Mouse (Mus musculus): ENCODE results near the gene Car5a.

Car5a gene

DNA sequence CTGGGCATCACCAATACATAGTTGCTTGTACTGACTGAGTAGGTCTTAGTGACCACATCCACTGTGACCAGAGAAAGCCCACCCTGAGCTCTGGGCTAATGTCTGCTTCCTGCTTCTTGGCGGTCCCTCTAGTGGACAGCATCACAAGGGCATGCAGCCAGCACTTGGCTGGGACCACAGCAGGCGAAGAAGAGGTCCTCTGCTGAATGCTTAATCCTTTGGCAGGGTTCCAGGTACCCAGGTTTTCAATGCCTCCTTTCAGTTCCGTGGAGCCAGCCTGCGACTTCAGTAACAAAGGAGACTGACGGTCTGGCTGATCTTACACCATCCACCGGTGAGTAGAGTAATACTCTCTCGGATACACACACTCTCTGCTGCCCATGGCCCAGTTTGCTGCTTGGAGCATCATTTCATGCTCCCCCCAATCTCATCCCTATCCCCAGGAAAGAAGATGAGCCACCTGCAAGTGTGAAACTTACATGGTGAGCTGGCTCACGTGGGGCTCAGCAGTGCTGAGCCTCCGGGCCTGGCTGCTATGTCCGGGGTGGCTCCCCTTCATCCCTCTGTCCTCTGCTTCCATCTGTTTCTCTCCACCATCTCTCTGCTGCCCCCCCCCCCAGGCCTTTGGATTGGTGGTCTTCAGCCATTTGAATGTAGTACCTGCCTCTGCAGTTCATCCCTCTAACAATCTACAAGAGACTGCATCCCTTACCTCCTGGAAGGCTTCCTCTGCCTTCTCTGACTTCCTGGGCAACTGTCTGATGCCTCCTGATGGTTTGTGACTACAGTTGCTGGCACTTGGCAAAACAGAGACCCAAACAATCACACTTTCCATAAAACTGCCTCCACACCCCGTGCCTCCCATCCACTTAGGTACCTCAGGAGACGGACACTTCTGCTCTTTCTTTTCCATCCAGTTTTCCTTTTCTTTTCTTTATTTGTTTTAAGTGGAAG, 9.1 kb downstream of the Car5a start:
- in situ Hi-C loops (cut with MboI, MseI): no loop called here

DNA sequence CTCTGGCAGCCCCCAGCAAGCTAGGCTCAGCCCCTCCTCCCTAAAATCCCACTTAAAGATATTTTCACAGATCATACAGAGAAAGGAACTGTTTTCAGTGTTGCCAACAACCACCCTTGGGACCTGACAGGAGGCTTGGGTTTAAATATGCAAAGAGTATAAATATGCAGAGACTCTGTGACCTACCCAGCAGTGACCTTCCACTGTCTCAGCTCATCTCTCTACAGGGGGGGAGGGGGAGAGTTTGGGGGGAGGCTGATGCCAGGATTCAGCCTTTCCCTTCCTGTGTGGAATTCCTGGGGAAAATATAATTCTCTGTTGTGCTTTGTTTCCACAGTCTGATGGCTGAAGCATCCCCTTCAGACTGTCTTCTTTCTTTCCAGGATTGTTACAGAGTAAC, 9.8 kb downstream of the Car5a start:
- in situ Hi-C loops (cut with MboI, MseI): no loop called here

DNA sequence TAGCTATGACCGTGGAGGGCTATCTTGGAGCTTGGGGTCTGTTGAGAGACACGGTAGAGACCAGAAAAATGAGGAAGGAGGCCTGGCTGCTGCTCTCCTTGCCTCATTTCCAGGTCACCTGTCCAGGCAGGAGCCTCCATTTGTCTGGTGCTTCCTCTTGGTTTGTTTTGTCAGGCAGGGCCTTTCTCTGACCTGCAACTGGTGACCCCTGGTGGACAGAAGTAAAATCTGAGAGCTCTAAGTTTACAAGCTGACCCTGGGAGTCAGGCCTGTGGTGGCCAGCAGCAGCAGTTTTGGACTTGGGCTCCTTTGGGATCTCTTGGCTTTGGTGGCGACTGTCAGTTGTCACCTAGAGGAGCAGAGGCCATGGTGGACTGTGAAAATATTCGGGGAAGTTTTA, 10.2 kb downstream of the Car5a start:
- in situ Hi-C loops (cut with MboI, MseI): no loop called here

DNA sequence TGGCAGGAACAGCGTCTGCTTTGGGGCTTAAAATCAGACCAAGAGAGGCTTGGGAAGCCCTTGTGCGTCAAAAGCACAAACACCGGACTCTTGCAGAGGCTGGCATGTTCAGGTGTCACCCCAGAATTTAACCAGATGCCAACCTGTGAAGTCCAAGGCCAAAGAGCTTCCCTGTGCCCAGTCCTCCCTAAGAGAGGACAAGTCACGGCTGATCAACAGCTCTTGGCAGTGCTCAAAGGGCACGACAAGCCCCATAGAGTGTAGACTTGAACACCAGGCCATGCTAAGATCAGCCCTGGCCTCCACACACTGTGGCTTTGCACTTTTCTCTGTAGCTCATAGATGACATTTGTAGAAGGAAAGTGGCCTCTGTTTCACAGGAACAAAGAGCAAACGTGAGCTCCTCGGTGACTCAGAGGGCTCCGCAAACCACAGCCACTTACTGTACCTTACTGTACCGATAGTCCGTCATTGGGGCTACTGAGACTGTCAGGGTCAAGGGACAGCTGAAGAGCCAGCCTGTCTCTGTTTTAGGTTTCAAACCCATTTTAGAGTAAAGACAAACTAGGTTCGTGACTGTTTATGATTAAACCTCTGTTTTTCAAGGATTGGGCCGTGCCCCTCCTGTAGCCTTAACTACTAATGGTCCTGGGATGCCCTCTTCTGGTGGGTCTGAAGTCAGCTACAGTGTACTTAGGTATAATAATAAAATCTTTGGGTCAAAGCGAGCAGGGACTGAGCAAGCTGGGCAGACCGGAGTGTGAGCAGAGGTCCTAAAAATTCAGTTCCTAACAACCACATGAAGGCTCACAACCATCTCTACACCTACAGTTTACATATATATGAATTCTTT, 11.8 kb downstream of the Car5a start:
- in situ Hi-C loops (cut with MboI, MseI): no loop called here

DNA sequence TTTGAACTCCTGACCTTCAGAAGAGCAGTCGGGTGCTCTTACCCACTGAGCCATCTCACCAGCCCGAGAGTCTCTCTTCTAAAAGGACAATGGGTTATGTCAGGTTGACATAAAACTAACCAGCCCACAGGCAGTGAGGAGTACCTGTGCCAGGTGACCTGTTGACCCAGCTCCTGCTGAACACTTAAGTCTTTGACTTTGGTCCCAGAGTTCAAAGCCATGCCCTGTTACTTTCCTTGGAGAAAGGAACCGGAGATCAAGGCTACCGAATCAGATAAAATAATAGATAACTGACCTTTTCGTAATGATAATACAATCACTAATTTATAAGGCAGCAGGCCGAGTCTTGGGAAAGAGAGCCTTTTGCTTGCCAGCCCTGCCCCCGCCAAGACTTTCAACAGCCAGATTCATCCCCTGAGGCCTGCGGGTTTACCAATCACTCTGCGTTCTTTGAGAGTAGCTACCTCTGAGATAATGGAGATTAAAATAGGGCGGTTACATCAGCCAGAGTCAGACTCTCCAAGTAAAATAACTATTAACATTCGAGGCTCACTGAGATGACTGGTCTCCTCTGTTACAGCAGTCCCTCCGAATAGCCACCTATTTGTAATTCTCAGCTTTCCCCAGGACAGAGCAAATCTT, 12.6 kb downstream of the Car5a start:
- in situ Hi-C loops (cut with MboI, MseI): no loop called here

DNA sequence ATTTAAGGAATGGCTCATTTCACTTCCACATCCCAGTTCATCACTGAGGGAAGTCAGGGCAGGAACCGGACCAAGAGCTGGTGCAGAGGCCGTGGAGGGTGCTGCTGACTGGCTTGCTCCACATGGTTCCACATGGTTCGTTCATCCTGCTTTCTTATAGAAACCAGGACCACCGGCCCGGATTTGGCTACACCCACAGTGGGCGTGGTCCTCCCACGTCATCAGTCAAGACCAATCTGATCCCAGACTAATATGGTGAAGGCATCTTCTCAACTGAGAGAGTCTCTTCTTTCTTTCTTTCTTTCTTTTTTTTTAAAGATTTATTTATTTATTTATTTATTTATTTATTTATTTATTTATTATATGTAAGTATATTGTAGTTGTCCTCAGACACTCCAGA, 13.1 kb downstream of the Car5a start:
- in situ Hi-C loops (cut with MboI, MseI): no loop called here

DNA sequence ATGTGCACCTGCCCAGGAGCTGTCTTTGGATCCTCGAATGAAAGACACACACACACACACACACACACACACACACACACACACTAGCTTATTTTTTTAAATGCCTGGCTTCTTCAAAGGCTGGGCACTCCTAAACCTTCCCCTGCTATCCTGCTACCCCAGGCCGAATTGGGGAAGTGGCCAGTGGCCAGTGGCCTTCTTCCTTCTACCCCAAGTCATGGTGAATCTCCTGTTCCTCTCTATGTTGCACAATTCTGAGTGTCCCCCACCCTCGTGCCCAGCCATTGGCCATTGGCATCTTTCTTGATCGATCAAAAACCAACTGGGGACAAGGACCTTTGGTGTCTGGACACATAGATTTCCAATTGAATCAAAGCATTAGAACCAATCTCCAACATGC, 14.7 kb downstream of the Car5a start:
- in situ Hi-C loops (cut with MboI, MseI): no loop called here

DNA sequence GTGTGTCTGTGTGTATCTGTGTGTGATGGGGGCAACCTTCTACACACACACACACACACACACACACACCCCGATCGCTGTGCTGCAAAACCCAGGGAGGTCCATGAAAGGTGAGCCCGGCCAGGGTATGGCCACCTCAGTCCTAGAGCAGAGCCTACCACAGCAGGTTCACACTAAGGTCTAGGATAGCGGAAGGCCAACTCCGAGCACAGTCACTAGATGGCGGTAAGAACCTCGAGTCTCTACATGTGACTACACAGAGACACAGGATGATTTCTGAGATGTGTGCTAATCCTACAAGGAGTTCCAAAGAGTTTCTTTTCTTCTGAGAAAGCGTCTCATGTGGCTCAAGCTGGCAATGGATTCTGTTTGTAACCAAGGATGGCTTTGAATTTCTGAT, 17.4 kb downstream of the Car5a start:
- in situ Hi-C loops (cut with MboI, MseI): loop anchor here in 1 of 2 experiments (10.0 kb wide), 1 partner anchor 173 kb away; no protein-coding TSS in a partner anchor

DNA sequence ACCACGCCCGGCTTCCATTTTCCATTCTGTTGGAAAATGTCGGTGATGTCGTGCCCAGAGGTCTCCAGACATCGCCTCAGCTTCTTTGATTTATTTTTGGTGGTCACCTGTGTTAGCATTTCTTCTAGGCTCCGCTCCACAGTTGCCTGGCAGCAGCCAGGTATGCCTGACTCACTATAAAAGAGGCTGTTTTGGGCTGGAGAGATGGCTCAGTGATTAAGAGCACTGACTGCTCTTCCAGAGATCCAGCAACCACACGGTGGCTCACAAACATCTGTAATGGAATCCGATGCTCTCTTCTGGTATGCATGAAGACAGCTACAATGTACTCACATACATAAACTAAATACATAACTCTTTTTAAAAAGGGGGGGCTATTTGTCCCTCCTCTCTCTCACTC, 18.4 kb downstream of the Car5a start:
- in situ Hi-C loops (cut with MboI, MseI): loop anchor here in 1 of 2 experiments (10.0 kb wide), 1 partner anchor 171 kb away; no protein-coding TSS in a partner anchor

DNA sequence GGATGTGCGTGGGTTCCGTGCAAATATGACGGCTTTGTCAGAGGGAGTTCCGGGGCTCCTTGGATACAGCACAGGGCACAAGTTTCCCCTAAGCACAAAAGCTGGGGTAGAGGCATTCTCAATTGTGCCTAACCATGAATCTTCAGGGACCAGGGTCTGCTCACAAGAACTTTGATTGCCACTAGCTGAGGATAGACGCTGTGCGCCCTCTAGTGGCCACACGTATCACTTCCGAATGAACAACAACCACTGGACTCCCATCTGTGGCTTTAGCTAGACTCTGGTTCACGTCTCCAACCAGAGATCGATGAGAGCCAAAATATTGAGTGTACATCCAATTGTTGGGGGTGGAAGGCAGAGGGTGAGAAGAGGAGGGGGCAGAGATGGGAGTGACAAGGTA, 19.1 kb downstream of the Car5a start:
- in situ Hi-C loops (cut with MboI, MseI): loop anchor here in 1 of 2 experiments (10.0 kb wide), 1 partner anchor 171 kb away; no protein-coding TSS in a partner anchor

DNA sequence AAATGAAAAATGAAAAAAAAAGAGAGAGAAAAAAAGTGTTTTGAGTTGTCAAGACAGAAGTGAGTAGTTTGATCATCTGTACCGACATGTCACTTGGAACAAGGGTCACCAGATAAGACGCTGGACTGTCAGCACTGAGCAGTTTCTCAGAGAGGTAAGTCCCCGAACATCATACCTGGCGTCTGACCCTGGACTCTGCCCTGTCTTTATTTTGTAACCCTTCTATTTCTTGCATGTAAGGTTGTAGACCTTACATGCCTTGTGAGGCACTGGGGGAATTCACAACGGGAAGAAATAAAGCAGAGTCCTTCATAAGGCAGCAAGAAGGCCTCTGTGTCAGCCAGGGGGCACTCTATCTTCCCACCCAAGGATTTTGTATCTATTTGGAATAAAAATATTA, 20.0 kb downstream of the Car5a start:
- in situ Hi-C loops (cut with MboI, MseI): loop anchor here (10.0 to 25.0 kb wide), 2 partner anchors 170 to 337 kb away; partner anchors contain the start of genes Fbxo31 (in 1 of the 2) and Map1lc3b (in 1 of the 2)

DNA sequence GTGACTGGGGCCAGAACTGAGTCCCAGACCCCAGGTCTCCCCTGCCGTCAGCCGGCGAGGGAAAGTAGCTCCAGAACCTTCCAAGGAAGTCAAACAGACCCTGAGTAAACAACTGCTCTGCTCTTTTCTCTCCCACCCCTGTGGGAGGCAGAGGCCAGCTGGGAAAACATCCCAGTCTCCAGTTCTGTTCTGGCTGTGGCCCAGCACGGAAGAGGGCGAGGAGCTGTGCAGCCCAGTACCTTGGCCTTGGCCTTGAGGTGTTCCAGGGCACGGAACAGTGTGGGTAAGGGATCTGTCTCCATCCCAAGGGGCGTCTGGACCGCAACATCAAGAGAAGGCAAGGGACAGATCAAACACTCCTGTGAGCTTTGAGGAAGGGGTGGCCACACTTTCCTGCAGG, 22.6 kb downstream of the Car5a start:
- in situ Hi-C loops (cut with MboI, MseI): loop anchor here (10.0 to 25.0 kb wide), 2 partner anchors 167 to 335 kb away; partner anchors contain the start of genes Fbxo31 (in 1 of the 2) and Map1lc3b (in 1 of the 2)

DNA sequence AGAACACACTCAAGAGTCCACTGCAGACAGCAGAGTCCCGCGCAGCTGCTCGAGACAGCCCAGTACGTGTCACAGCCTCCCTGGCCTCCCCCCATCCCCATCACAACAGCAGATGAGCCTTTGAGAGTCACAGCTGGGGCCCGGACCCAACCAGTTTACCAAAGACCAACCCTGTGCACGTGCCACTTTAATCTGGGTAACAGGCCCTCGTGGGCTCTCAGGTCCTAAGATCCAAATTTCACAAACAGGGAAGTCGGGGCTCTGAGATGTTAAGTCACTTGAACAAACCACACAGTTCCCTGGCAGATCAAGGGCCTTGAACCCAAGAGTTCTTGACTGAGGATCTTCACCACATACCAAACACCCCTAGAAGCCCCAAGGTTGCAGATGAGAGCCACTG, 23.1 kb downstream of the Car5a start:
- in situ Hi-C loops (cut with MboI, MseI): loop anchor here (10.0 to 25.0 kb wide), 2 partner anchors 167 to 334 kb away; partner anchors contain the start of genes Fbxo31 (in 1 of the 2) and Map1lc3b (in 1 of the 2)

DNA sequence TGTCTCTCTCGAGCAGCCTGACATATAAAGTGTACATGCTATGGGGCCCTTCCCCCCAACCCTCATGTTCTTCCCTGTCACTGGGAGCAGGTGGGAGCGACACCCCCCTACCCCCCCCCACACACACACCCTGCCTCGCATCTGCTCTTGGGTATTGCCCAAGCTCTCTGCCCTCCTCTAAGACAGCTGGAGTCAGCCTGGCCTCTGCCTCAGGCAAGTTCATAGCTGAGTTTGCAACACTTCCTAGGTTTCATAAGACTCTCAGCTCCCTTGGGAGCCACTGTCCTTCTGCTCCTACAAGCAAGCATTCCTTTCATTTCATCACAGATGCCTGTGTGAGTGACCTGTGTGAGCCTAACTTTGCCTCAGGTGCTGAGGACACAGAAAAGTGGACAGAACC, 25.0 kb downstream of the Car5a start:
- in situ Hi-C loops (cut with MboI, MseI): loop anchor here (10.0 to 25.0 kb wide), 2 partner anchors 165 to 332 kb away; partner anchors contain the start of genes Fbxo31 (in 1 of the 2) and Map1lc3b (in 1 of the 2)

DNA sequence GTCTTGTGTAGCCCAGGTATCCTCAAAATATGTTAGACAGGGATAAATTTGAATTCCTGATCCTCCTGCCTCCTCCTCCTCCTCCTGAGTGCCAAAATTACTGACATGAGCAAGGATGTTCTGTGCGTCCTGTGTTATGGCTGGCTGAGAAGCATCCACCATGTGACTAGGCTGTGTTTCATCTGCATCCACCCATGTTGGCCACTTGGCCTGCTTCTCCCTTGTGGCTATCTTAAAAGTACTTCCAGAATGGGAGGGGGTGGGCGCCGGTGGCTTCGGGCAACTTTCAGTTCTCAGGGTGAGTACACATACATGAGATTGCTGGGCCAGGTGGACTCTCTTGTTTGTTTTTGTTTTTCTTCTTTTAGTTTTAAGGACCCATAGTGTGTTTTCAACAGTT, 25.5 kb downstream of the Car5a start:
- in situ Hi-C loops (cut with MboI, MseI): loop anchor here in 1 of 2 experiments (25.0 kb wide), 1 partner anchor 332 kb away; the partner anchor contains the start of genes Fbxo31 and Map1lc3b

DNA sequence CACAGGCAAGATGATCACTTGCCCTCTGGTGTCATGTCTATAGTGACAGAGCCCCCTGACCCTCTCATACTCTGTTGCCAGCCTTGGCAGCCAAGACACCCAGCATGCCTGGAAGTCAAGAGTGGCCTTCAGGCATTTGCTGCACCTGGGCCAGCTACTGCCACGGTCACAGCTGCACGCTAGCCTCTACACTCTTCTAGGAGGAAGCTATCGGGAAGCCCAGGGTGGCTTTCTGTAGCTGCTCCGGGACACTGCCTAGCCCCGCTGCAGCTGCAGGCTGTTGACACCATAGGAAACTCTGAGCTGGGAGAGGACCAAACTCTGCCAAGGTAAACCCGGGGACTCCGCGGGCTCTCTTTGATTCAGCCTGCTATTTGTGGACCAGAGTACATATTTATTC, 31.3 kb downstream of the Car5a start:
- in situ Hi-C loops (cut with MboI, MseI): loop anchor here in 1 of 2 experiments (25.0 kb wide), 1 partner anchor 326 kb away; the partner anchor contains the start of genes Fbxo31 and Map1lc3b

DNA sequence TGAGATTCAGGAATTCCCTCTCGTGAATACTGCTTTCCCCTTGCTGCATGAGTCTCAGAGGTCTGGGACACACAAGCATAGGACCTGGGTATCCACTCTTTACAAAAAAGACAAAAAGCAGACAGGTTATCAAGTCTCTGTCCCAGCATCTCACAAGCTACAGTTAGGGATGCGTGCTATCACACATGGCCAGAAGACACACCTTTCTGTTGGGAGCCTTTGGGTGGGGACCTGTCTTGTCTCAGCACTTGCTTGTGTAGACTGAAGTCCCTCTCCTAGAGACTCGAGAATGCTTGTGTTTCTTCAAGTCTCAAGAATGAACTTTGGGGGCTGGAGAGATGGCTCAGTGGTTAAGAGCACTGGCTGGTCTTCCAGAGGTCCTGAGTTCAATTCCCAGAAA, 31.9 kb downstream of the Car5a start:
- in situ Hi-C loops (cut with MboI, MseI): loop anchor here in 1 of 2 experiments (25.0 kb wide), 1 partner anchor 326 kb away; the partner anchor contains the start of genes Fbxo31 and Map1lc3b

DNA sequence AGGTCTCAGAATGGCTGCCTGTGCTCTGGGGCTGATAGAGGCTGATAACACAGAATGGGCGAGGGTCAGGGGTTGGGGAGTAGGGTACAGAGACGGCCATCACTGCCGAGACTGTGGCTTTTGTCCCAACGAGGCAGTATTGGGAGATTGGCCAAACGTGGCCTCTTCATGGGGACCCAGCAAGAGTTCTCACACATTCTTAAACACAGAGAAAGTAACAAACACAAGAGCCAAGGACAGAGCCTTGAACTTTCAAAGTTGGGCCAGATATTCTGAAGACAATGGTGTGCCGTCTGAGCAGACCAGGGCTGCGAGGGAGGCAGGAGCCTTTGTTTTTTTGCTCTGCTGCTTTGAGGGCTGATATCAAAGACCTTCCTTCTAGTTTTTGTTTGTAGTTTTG, 32.7 kb downstream of the Car5a start:
- in situ Hi-C loops (cut with MboI, MseI): loop anchor here in 1 of 2 experiments (25.0 kb wide), 1 partner anchor 325 kb away; the partner anchor contains the start of genes Fbxo31 and Map1lc3b

DNA sequence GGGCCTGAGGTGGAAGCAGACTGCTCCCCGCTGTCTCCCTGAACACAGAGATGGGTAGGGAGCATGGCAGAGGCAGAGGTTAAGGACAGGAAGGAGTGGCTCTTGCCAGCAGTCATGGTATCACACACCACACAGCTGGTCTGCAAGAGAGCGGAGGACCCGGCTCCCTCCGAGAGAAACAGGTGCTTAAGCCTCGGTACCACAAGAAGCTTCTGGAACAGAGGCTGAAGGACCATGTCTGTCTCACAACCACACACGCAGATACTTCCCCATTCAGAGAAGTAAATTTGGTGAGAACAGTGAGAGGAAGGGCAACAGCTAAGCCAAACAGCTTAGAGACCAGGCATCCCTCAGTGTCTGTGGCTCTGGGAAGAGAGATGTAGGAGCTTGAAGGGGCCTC, 33.3 kb downstream of the Car5a start:
- in situ Hi-C loops (cut with MboI, MseI): loop anchor here in 1 of 2 experiments (25.0 kb wide), 1 partner anchor 324 kb away; the partner anchor contains the start of genes Fbxo31 and Map1lc3b

DNA sequence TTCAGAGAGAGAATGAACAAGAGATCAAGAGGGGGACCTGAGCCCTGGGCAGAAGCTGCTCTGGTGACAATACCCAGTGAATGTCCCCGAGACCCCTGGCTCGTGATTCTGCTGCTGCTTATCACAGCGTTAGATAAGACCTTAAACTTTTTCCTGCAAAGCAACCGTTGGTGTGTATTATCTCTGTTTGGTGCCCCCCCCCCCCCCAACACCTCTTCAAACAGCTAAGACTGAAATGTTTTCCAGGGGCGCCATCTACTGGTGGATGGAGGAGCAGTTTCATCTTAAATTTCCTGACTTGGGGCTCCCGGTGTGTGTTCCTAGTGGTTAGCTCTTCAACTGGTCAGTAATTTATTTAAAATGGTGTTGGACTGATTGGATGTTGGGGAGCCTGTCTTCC, 35.0 kb downstream of the Car5a start:
- in situ Hi-C loops (cut with MboI, MseI): loop anchor here in 1 of 2 experiments (25.0 kb wide), 1 partner anchor 322 kb away; the partner anchor contains the start of genes Fbxo31 and Map1lc3b
